Mouse (Mus musculus): ENCODE results near the gene Slc25a42.
A peak's percentile ranks its signal among the peaks of the same experiment; 100 is the strongest.

Slc25a42 gene

DNA sequence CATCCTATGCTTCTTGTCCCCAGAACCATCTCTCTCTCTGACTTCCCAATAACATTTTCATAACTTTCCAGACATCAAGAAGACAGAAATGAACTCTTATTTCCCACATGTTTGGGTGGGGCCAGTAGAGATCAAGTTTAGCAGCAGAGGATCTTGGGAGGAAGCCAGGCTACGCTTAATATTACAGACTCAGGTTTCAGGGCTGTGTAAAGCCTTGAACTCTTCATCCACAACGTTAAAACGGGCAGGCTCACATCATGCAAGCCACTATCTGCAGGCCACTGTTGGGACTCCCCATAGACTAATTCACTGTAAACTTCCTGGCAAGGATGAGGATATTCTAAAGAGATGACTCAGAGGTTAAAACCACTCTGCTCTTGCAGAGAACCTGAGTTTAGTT is 2.3 kb upstream of the Slc25a42 start:
- no peak for DNase-seq

DNA sequence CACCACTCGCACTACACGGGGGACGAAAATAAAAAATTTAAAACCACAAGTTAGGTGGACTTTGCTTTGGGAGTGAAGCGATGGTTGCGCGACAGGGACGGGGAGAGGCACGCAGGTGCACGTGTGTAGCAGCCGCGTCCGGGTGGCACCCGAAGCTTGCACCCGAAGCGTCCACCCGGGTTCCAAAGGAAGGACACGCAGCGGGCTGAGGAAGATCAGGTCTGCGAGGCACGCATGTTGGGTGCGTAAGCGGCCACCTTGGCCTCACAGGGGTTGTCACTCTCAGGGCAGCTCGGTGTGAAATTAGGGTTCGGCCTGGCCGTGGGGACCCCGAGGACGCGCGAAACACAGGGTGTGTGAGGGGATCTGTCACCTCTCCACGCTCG is 386 bp downstream of the Slc25a42 start:
- DNase-seq, result no peak

- DNase-seq, result no peak
Measured at GRCm38 (mm10) chr8:70211275-70211674, 830 bp downstream of the Slc25a42 start.

- DNase-seq, result no peak
Measured at GRCm38 (mm10) chr8:70210538-70210937, 1.6 kb downstream of the Slc25a42 start.

DNA sequence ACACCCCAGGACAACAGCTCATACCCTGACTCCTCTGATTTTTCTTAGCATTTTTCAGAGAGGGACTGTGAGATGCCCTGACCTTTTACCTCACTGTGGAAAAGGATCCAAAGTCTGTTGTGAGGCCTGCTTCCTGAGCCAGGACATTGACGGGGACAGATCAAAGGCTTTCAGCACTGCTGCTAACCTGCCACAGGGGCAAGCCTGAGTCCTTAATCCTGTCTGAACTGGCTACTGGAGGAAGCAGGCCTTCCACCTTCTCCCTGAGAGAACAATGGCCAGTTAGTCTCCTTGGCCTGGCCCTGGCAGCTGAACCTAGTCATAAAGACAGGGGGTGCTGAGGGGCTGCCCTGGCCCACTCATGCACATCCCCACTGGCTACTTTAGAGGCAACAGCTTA is 4.0 kb downstream of the Slc25a42 start:
- no peak for DNase-seq

DNA sequence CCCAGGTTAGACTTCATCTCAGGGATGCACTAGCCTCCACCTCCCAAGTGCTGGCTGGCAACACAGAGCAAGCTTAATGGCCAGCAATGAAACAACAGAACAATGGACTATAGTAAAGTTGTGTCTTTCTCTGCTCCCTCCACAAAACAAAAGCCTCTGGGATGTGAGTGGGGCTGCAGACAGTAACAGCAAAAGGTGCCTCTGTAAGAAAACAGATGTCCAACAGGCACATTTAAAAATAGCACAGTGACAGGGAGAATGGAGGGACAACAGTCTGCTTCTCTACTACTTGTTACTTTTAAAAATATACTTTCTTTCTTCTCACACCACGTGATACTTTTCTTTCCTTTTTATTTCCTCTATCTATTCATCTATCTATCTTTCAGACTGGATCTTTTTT is 7.3 kb downstream of the Slc25a42 start:
- no peak for DNase-seq

- no peak for DNase-seq
Measured at GRCm38 (mm10) chr8:70203072-70203471, 9.0 kb downstream of the Slc25a42 start.

DNA sequence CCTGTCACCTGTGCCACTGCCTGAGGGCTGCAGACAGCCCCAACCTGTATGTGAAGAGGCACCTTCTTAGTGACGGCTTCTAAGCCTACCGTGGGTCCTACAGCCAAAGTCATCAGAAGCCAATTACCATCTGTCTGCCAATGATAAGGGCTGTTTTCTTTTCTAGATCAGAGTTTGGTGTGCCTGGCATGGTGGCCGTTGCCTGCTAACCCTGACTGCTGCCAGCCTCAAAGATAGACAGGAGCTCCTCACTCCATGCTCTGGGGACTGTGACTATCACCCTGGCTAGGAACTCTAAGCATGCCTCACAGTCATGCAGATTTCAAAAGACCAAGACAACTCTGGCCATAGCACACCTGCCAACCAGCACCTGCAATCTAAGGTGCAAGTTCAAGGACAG is 10.7 kb downstream of the Slc25a42 start:
- no peak for DNase-seq

DNA sequence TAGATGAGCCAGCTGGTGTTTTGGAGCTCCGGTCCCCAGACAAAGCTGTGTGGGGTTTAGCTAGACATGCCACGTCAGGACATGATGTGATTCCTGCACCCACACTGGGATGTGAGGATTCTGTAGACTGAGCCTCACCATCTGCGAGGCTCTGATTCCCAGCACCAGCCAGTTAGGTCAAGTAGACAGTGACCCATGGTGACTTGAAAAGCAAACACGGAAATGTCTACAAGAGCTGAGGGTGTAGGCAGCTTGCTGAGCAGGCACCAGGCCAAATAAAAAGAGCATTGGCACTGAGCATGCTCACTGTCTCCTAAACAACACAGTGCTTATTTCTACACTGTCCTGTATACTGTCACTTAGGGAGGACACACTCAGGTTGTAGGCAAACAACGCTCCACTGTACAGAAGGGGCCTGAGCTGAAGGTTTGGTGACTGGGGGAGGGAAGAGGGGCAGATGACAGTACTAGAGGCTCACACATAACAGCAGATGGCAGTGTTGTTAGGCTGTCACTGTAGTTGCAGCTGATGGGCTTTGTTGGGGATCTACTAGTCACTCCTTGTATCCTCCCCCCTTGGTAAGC is 11.9 kb downstream of the Slc25a42 start:
- no peak for DNase-seq

DNA sequence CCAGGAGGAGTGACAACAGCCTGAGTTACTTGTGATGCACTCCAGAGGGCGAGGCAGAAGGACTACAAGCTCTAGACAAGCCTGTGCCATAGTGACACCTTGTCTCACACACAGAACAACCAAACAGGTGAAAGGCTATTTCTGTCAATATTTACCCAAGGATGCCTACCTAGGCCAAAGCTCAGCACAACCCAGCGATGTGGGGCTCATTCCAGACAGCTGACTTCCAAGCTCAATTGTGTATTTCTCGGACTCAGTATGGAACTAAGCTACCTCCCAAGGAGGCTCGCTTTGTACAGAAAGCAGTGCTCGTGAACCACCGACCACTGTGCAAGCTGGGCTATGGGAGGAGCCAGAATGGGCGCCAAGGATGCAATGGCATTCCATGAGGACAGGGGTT is 14.5 kb downstream of the Slc25a42 start:
- DNase-seq, result no peak

DNA sequence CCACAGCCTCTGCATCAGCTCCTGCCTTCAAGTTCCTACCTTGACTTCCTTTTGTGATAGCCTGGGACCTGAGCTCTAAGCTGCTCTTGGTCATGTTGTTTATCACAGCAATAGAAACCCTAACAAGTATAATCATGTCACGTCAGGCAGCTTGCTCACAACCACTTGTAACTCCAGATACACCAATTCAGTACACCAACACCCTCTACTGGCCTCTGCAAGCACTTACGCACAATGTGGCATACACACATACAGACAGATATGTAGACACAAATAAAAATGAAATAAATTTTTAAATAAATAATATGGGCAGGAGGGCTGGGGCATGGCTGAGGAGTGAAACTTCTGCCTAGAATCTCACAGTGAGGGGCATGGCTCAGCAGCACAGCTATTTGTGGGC is 16.3 kb downstream of the Slc25a42 start:
- DNase-seq, result no peak

GRCm38 (mm10) chr8:70194191-70194590 is 17.9 kb downstream of the Slc25a42 start:
- no peak for DNase-seq

GRCm38 (mm10) chr8:70193238-70193637 is 18.9 kb downstream of the Slc25a42 start:
- DNase-seq, result no peak

GRCm38 (mm10) chr8:70188707-70189106 is 23.4 kb downstream of the Slc25a42 start:
- no peak for DNase-seq

DNA sequence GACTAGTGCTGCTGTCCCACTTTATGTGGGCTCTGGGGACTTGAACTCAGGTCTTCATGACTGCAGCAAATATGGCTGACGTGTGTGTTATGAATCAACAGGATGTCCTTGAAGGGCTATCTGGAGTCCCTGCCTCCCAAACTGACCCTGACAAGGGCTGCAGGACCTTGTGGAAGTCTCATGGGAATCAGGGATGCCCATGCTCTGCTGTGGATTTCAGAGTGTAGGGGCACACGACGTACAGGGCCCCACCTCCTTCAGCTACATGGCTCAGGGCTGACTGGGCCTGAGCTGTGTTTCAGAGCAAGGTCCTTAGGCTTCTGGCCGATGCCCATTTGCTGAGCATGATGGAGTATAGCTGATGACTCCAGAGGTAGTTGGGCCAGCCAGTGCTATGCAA is 28.9 kb downstream of the Slc25a42 start:
- DNase-seq, result no peak

DNA sequence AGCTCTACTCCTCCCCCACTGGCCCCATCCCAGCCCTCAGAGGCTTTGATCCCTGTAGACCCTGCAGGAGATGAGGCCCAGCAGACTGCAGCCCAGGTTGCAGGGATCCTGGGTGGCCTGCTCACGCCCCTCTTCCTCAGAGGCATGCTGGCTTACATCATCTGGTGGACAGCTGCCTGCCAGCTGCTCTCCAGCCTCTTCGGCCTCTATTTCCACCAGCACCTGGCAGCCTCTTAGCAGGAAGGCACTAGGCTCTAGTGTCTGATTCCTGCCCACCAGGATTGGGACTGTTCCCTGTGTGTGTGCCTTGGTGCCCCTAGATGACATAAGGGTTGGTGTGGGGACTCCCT is 30.2 kb downstream of the Slc25a42 start:
- DNase-seq, result no peak

DNA sequence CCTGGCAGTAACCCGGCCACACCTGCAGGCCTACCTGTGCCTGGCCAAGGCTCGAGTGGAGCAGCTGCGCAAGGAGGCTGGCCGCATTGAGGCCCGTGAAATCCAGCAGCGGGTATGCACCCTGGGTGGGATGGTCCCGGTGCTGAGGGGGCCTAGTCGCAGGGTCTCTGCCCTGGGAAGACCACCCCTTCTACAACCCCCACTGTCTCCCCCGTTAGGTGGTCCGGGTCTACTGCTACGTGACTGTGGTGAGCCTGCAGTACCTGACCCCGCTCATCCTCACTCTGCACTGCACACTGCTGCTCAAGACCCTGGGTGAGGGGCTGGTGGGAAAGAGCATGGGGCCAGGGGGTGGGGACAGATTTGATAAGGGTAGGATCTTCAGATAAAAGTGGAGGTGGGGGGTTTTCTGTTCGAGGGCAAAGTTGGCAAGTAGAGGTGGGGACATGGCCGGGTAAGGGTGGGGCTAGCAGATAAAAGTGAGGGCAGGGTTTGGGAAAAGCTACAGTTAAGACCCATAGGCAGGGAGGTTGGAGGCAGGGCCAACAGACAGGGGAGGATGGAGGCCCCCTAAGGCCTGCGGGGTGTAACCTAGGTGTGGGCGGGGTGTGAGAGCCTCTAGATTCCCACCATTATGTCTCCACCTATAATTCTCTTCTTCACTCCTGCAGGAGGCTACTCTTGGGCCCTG is 30.7 kb downstream of the Slc25a42 start:
- no peak for DNase-seq

- DNase-seq, result no peak
Measured at GRCm38 (mm10) chr8:70179082-70179481, 33.0 kb downstream of the Slc25a42 start.

DNA sequence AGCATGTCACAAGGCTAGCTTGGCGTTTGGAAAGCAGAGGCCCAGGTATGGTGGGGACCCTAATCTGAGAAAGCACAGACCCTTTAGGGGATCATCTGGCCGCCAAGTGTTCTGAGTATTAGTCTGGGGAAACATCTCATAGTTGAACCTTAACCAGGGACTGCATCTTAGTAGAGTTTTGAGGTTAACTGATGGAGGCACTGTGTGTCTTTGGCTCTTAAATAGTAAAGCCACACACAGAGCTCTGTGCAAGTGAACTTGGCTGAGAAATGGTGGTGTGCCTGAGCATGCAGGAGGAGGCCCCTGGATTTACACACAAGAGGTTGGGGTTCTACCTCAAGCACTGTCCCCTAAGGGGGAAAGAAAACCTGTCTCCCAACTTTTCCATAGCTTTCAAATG is 33.9 kb downstream of the Slc25a42 start:
- no peak for DNase-seq

DNA sequence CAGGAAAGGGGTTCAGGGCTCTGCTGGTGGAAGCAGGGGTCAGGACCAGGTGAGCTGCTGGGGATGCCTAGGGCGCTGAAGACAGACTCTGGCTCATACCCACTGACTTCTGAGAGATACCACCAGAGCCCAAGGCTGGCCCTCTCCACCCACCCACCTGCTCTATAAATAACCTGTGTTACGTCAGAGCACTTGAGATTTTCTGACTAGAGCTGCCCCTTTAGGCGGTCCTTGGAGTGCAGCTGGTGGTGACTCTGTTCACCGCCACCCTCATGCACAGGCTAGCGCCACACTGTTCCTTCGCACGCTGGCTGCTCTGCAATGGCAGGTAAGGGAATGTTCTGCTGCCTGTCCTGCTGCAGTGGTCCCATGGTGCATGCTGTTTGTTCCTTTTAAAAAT is 38.0 kb downstream of the Slc25a42 start:
- DNase-seq, result no peak

GRCm38 (mm10) chr8:70173320-70173719 is 38.8 kb downstream of the Slc25a42 start:
- DNase-seq, result no peak

DNA sequence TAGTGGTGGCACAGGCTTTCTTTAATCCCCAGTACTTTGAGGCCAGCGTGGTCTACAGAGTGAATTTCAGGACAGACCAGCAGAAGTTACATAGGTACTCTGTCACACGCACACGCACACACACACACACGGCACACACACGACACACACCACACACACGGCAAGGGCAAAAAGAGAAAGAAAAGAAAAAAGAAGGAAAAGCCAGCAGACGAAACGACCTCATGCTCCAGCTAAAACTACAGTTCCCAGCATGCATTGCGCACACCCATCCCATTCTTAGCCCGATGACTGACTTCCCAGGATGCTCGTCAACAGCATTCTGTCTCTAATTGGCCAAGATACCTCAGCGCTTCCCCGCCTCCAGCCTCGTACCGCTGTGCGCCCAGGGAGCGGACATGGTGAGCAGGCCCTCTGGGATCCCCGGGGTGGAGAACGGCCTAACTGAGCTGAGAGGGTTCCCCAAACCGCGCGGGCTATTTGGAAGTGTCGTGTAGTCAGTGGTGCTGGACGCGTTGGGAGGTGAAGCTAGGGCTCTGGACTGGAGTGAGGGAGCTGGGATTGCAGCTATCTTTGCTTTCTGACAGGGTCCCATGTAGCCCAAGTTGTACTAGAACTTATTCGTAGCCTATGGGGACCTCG is 39.9 kb downstream of the Slc25a42 start, which contains the start of gene Tmem161a:
Gene Tmem161a, plus strand, starts transcription at position 314 of the 639 bp plus-strand sequence.
- peak; percentile 82 to 90 for DNase-seq

- DNase-seq, result no peak
Measured at GRCm38 (mm10) chr8:70171240-70171639, 40.9 kb downstream of the Slc25a42 start.

- DNase-seq, result no peak
Measured at GRCm38 (mm10) chr8:70170748-70171147, 41.4 kb downstream of the Slc25a42 start.

GRCm38 (mm10) chr8:70170116-70170515 is 42.0 kb downstream of the Slc25a42 start:
- no peak for DNase-seq

Data from thymus, adult 18-20 months (tissue).